Mouse (Mus musculus): ENCODE results near the gene Tcp10b. TPM values are rescaled to one million over a fixed set of nuclear protein-coding genes. Genes with fewer than 3 reads are reported as not detected.

Tcp10b gene
- not detected for polyA plus RNA-seq (2017; shearing (Covaris generic))

DNA sequence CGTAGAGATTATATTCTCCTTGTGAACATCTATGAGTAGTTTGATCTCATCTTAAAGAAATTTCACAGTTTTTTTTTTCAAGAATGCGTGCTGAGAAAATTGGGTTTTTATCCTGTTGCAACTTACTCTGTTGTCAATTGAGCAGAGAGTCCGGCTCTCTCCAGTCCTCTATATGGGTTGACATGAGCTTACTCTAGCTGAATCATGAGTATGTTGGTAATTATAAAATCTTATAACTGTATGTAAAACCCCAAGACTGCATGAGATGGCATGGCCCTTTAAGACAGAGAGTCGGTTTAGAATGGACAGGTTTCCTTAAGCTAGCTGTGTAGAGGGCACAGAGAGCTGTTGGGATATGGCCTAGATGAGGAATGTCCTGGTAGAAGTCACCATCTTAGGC is at the start of gene Tcp10b:
Tcp10b (plus strand) TSS at position 301 of the 400 bp plus-strand sequence.

DNA sequence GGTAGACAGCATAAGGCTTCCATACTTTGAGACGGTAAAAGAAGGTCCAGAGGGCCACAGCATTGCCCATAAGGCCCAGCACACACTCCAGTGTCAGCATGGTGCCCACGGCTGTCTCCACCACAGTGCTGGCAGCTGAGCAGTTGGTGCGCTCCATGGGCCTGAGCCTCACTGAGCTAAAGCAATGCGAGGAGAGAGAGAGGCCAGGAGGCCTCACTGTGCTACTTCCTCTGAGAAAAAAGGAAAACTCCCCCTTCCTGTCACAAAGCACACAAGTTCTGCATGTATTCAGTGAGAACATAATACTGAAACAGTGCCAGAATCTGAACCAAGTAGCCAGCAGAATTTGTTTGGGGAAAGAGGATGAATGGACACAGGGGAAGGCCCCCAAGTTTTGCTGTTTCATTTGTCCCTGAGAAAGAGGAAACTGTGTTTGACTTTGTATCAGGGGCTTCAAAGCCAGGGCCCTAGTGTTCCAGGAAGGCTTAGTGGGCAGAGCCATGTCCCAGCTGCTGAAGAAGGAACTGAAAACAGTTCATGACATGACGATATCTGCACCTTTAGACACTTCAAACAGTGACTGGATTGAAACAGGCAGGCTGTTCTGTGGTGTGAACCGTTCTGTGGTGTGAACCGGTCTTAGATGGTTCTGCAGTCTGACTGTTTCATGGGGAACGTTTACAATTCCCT is 8.6 kb upstream of the Tcp10b start, which contains the start of gene Gpr31b:
Gpr31b (minus strand) TSS at position 173 of the 690 bp plus-strand sequence.

DNA sequence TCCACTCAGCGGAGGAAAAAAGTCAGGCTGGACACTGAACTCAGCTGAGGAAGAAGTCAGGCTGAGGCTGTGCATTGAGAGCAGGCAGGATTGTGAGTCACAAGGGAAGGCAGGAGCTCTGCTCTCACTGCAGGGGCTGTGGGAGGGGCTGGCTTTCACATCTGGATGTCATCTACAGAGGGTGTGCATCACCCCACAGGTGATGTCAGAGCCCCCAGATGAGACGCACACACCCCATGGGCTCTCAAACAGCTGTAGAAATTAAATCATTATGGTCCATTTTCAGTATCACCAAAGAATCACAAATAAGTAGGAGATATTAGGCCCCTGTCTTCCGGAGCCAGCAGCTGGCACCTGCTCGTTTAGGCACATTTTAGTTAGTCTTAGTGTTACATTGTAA is 70.8 kb downstream of the Tcp10b start, which contains the start of gene Unc93a:
Unc93a (minus strand) TSS at position 101 of the 400 bp plus-strand sequence.

Other genes starting within 250 kb of the Tcp10b start
- not detected for gene Mas1, start 193.0 kb upstream of the Tcp10b start, polyA plus RNA-seq (2017; shearing (Covaris generic))
- gene Mrgprh, start 185.1 kb upstream of the Tcp10b start, polyA plus RNA-seq (2017; shearing (Covaris generic)): not detected
- 0.86 TPM for gene Pnldc1, start 150.9 kb upstream of the Tcp10b start, polyA plus RNA-seq (2017; shearing (Covaris generic))
- 186 TPM for gene Tcp1, start 145.4 kb upstream of the Tcp10b start, polyA plus RNA-seq (2017; shearing (Covaris generic))
- gene Mrpl18, start 144.8 kb upstream of the Tcp10b start, polyA plus RNA-seq (2017; shearing (Covaris generic)): 71.5 TPM
- gene Acat3, start 120.5 kb upstream of the Tcp10b start, polyA plus RNA-seq (2017; shearing (Covaris generic)): 2.4 TPM
- 45.3 TPM for gene Acat2, start 100.4 kb upstream of the Tcp10b start, polyA plus RNA-seq (2017; shearing (Covaris generic))
- gene Wtap, start 66.9 kb upstream of the Tcp10b start, polyA plus RNA-seq (2017; shearing (Covaris generic)): 87.3 TPM
- gene Sod2, start 54.3 kb upstream of the Tcp10b start, polyA plus RNA-seq (2017; shearing (Covaris generic)): 87.7 TPM
- gene Gpr31b, start 8.8 kb upstream of the Tcp10b start, polyA plus RNA-seq (2017; shearing (Covaris generic)): not detected
- gene Unc93a, start 70.7 kb downstream of the Tcp10b start, polyA plus RNA-seq (2017; shearing (Covaris generic)): not detected
- not detected for gene Smok2a, start 160.1 kb downstream of the Tcp10b start, polyA plus RNA-seq (2017; shearing (Covaris generic))
- not detected for gene Smok2b, start 169.2 kb downstream of the Tcp10b start, polyA plus RNA-seq (2017; shearing (Covaris generic))

Measured in naive thymus-derived CD4-positive, alpha-beta T cell, adult 5 months (primary cell).